Mouse (Mus musculus) limb, embryonic 10.5 days (tissue): ENCODE data around the gene Tex47. TPM values are rescaled to one million over a fixed set of nuclear protein-coding genes. Genes with fewer than 3 reads are reported as not detected.
A peak's percentile ranks its signal among the peaks of the same experiment; 100 is the strongest.

ENCODE experiments used
- DNase-seq: peaks from one replicate; pipeline ENCODE4 v3.0.0-alpha.2; 2017; ENCODE audit warnings: low spot score
- H3K27ac ChIP-seq: fragments of 300-500 bp; sonication (generic); 2 replicates; pipeline ENCODE4 v1.5.1; 2016; ENCODE audit warnings: mild to moderate bottlenecking
- H3K27me3 ChIP-seq: fragments of 300-500 bp; sonication (generic); 2 replicates; pipeline ENCODE4 v1.6.1; 2016; ENCODE audit warnings: low read depth, mild to moderate bottlenecking; ENCODE audit not compliant: poor library complexity, severe bottlenecking
- H3K36me3 ChIP-seq: fragments of 300-500 bp; sonication (generic); 2 replicates; pipeline ENCODE4 v1.6.1; 2016; ENCODE audit warnings: mild to moderate bottlenecking, moderate library complexity
- H3K4me1 ChIP-seq: fragments of 300-500 bp; sonication (generic); 2 replicates; pipeline ENCODE4 v1.6.1; 2016
- H3K4me3 ChIP-seq: fragments of 300-500 bp; sonication (generic); 2 replicates; pipeline ENCODE4 v1.5.1; 2016; ENCODE audit warnings: mild to moderate bottlenecking, moderate library complexity
- H3K9me3 ChIP-seq: fragments of 300-500 bp; sonication (generic); replicated peaks from 2 replicates; pipeline ENCODE4 v1.6.1; 2016; ENCODE audit warnings: mild to moderate bottlenecking
- WGBS: fragments of 180-500 bp; shearing (Covaris S2); methylation state at CpG from one replicate; pipeline ENCODE4 v1.1.7; 2016; 5-methylcytosine and 5-hydroxymethylcytosine counted together
- polyA plus RNA-seq: library from polyadenylated mRNA; unstranded; fragments of >200 nt; fragmentation: Nextera tagmentation; extraction: Ambion mirVana; gene quantifications from 2 replicates; pipeline ENCODE4 v1.2.1, GENCODE M21; 2016

Gene Tex47
- polyA plus RNA-seq = not detected in 2 replicates

DNA sequence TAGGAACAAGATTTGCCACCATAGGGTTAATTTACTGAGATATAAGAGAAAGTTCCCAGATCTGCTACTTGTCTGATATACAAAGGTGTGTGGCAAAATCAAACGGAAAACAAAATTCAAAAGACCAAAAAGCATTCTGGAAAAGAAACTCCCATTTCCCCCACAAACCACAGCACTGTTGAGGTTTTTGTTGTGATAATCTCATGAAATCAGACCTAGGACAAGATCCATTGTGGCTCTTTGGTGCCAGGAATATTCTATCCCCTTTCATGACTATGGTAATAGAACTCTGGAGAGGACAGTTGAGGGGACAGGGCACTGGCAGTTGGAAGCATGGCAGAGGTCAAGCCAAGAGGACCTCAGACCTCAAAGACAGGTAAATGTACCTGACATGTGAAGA lies at the start of gene Tex47:
Gene Tex47, plus strand, starts transcription at position 301 of the 400 bp plus-strand sequence.
- Histone ChIP-seq H3K4me3 (no peak within 1 kb of the TSS), H3K27ac (no peak within 1 kb of the TSS), H3K36me3 (no peaks in the 10 kb centered on the region), H3K9me3 (no peaks in the 10 kb centered on the region), H3K4me1 (no peaks in the 10 kb centered on the region), H3K27me3 (no peaks in the 10 kb centered on the region)
- 88% methylated on average over 1 of the region's 1 CpGs for WGBS
- DNase-seq = no peak

GRCm38 (mm10) chr5:7276659-7277455 lies 27.1 kb upstream of the Tex47 start:
- WGBS = 89% methylated on average over 7 of the region's 7 CpGs
- no peak for DNase-seq
- Histone ChIP-seq H3K27ac (no peak overlapping the region), H3K36me3 (no peaks in the 10 kb centered on the region), H3K27me3 (no peaks in the 10 kb centered on the region), H3K9me3 (no peaks in the 10 kb centered on the region), H3K4me3 (no peak overlapping the region), H3K4me1 (no peaks in the 10 kb centered on the region)

DNA sequence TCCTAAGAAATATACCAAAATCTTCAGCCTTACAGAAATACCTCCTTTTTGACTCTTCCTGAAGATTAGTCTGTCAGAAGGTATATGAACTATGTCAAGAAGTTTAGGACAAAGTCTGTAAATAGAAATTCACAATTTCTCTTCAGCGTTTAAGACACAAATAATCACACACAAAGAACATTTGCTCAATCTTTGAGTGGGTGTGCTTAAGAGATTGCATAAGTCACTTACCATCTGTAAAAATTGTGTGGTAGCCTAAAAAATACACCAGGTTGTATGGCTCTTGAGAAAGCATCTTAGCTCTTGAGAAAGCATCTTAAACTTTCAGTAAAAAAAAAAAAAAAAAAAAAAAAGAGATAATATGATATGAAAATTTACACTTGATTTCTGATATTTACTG lies 19.6 kb upstream of the Tex47 start:
- Histone ChIP-seq H3K27me3 (no peaks in the 10 kb centered on the region), H3K36me3 (no peaks in the 10 kb centered on the region), H3K4me3 (no peak overlapping the region), H3K4me1 (no peaks in the 10 kb centered on the region), H3K27ac (no peak overlapping the region), H3K9me3 (no peaks in the 10 kb centered on the region)
- WGBS = 93% methylated on average over 1 of the region's 1 CpGs
- no peak for DNase-seq

- Histone ChIP-seq H3K27me3 (no peaks in the 10 kb centered on the region), H3K27ac (no peak overlapping the region), H3K4me1 (no peaks in the 10 kb centered on the region), H3K36me3 (no peaks in the 10 kb centered on the region), H3K9me3 (no peaks in the 10 kb centered on the region), H3K4me3 (no peak overlapping the region)
- no peak for DNase-seq
- WGBS = 69% methylated on average over 1 of the region's 1 CpGs
These were observed 950 bp upstream of the Tex47 start for GRCm38 (mm10) chr5:7302969-7303368.

DNA sequence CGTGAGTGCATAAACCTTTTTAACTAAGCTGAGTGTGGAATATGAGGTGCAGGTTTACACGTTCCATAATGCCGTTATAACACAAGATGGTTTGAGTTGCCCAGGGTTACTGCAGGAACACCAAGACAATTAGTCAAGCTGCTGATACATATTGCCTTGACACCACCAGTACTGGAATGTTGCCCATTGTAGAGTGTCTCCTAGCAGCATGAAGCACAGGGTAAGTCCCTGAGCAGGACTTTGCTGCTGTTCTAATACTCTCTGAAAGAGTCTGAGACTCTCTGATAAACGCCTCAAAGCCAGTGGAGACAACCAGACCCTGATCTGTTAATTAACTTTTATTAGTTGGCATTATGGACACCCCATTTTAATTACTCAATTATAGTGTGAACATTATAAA lies 21.7 kb downstream of the Tex47 start:
- Histone ChIP-seq H3K9me3 (no peaks in the 10 kb centered on the region), H3K27me3 (no peaks in the 10 kb centered on the region), H3K4me3 (no peak overlapping the region), H3K36me3 (no peaks in the 10 kb centered on the region), H3K27ac (no peak overlapping the region), H3K4me1 (no peaks in the 10 kb centered on the region)
- no peak for DNase-seq
- WGBS = 86% methylated on average over 4 of the region's 4 CpGs

GRCm38 (mm10) chr5:7344145-7345010 lies 40.5 kb downstream of the Tex47 start, which contains the start of gene Zfp804b:
TSS of gene Zfp804b (minus strand) at chr5:7344756.
- Histone ChIP-seq H3K4me3 (peak within 1 kb of the TSS; percentile 66), H3K27me3 (peaks cover 6% of the 10 kb centered on the region; the same call in 1 of the 2 replicates), H3K27ac (peak within 1 kb of the TSS; percentile 42; the same call in 1 of the 2 replicates), H3K4me1 (peaks cover 9% of the 10 kb centered on the region; the same call in 1 of the 2 replicates), H3K9me3 (no peaks in the 10 kb centered on the region), H3K36me3 (no peaks in the 10 kb centered on the region)
- WGBS = under 1% methylated on average over 50 of the region's 50 CpGs
- DNase-seq = peak; percentile 64

GRCm38 (mm10) chr5:7345011-7345389 lies 41.1 kb downstream of the Tex47 start:
- Histone ChIP-seq H3K4me1 (peaks cover 9% of the 10 kb centered on the region; the same call in 1 of the 2 replicates), H3K27me3 (peaks cover 6% of the 10 kb centered on the region; the same call in 1 of the 2 replicates), H3K27ac (no peak overlapping the region), H3K4me3 (peak overlapping the region; percentile 66), H3K9me3 (no peaks in the 10 kb centered on the region), H3K36me3 (no peaks in the 10 kb centered on the region)
- DNase-seq = no peak
- WGBS = 1% methylated on average over 11 of the region's 11 CpGs

Other genes starting within 250 kb of the Tex47 start
- 0.11 TPM in 1 of 2 replicates, not detected in the other for gene Zfp804b, start 40.6 kb downstream of the Tex47 start, polyA plus RNA-seq